Mouse (Mus musculus): ENCODE results near the gene Gm3486. TPM values are rescaled to one million over a fixed set of nuclear protein-coding genes. Genes with fewer than 3 reads are reported as not detected.
"Not testable (repeated sequence)": the region's sequence is repeated elsewhere in the genome, so short reads cannot be mapped to it uniquely, and the experiment has no call there.

Gene Gm3486
- total RNA-seq (2015) (not detected in 2 replicates), total RNA-seq (2017) (not detected in 2 replicates)

DNA sequence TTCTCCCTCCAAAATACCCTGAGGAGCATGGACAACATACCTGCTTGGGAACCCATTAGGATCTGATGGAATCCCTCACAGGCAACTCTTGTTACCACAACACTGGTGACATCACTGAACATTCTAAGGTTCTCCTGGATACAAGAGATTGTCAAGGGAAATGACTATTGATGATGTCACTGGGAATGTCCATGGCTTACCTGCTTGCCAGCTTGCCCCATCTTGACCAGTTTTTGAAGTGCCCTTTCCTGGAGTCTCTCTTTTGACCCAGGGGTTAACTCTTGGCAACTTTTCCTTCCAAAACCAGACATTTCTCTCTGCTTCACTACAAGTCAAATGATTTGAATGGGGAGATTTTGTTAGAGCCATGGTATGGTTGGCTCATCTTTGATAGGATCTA is at the start of gene Gm3486:
Gene Gm3486, minus strand, starts transcription at position 101 of the 400 bp plus-strand sequence.
- not testable (repeated sequence) for ATAC-seq (ENCODE audit: poor library complexity, severe bottlenecking)

DNA sequence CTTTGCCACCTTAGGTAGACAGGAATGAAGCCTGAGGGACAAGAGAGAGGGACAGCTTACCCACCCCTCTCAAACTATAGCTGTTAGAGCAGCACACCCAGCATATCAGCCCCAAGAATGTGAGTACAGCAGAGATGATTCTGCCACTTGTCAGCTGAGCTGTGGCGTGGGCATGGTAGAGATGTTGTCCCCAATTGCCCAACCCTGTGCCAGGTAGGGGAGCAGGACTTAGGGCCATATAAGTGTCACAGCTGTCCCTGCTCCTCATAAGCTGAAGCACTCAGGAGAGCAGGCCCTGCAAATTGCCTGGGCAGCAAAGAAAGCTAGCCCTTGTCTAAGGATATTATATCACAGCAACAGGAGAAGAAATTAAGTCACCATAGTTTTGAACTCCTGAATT is 35.4 kb upstream of the Gm3486 start:
- ATAC-seq (ENCODE audit: poor library complexity, severe bottlenecking), result not testable (repeated sequence)

DNA sequence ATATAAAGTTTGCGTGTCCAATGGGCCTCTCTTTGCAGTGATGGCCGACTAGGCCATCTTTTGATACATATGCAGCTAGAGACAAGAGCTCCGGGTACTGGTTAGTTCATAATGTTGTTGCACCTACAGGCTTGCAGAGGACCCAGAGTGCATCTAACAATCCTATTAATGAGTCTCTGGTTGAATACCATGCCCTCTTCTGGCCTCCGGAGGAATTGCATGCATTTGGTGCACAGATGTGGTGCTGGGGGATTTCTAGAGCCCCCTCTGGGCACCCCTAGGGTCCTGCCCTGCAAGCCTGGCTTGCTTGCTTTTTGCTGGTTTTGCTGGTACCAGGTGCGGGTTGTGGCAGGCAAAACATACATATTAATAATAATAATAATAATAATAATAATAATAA is 31.4 kb upstream of the Gm3486 start:
- not testable (repeated sequence) for ATAC-seq (ENCODE audit: poor library complexity, severe bottlenecking)

DNA sequence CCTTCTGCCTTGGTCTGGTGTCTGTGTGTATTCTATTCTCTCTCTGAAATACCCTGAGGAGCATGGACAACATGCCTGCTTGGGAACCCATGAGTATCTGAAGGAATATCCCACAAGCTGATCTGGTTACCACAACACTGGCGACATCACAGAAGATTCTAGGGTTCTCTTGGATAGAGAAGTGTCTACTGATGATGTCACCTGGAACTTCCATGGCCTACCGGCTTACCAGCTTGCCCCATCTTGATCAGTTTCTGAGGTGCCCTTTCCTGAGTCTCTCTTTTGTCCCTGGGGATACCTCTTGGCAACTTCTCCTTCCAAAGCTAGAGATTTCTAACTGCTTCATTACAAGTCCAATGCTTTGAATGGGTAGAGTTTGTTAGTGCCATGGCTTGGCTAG is 35.9 kb downstream of the Gm3486 start, which contains the start of gene Gm7954:
Gene Gm7954, minus strand, starts transcription at position 101 of the 400 bp plus-strand sequence.
- ATAC-seq (ENCODE audit: poor library complexity, severe bottlenecking), result not testable (repeated sequence)

Other genes starting within 250 kb of the Gm3486 start
- 0.20 TPM in 1 of 2 replicates, not detected in the other for gene Gm2832, start 210.7 kb downstream of the Gm3486 start, total RNA-seq (2015)
- gene Gm2832, start 210.7 kb downstream of the Gm3486 start, total RNA-seq (2017), result not detected in 2 replicates
- gene Gm5798, start 140.9 kb downstream of the Gm3486 start, total RNA-seq (2015), result not detected in 2 replicates
- gene Gm5798, start 140.9 kb downstream of the Gm3486 start, total RNA-seq (2017), result not detected in 2 replicates
- not detected in 2 replicates for gene Gm7945, start 103.1 kb downstream of the Gm3486 start, total RNA-seq (2015)
- not detected in 2 replicates for gene Gm7945, start 103.1 kb downstream of the Gm3486 start, total RNA-seq (2017)
- gene Gm6482, start 81.2 kb downstream of the Gm3486 start, total RNA-seq (2015), result not detected in 2 replicates
- gene Gm6482, start 81.2 kb downstream of the Gm3486 start, total RNA-seq (2017), result not detected in 2 replicates
- not detected in 2 replicates for gene Gm7954, start 36.0 kb downstream of the Gm3486 start, total RNA-seq (2015)
- gene Gm7954, start 36.0 kb downstream of the Gm3486 start, total RNA-seq (2017), result not detected in 2 replicates
- not detected in 2 replicates for gene Gm7970, start 66.1 kb upstream of the Gm3486 start, total RNA-seq (2015)
- not detected in 2 replicates for gene Gm7970, start 66.1 kb upstream of the Gm3486 start, total RNA-seq (2017)
- gene 1700049E17Rik2, start 83.7 kb upstream of the Gm3486 start, total RNA-seq (2015), result not detected in 2 replicates
- not detected in 2 replicates for gene 1700049E17Rik2, start 83.7 kb upstream of the Gm3486 start, total RNA-seq (2017)
- gene Gm3072, start 135.1 kb upstream of the Gm3486 start, total RNA-seq (2015), result not detected in 2 replicates
- gene Gm3072, start 135.1 kb upstream of the Gm3486 start, total RNA-seq (2017), result not detected in 2 replicates
- not detected in 2 replicates for gene Gm3676, start 157.0 kb upstream of the Gm3486 start, total RNA-seq (2015)
- gene Gm3676, start 157.0 kb upstream of the Gm3486 start, total RNA-seq (2017), result not detected in 2 replicates
- not detected in 2 replicates for gene Gm8068, start 212.4 kb upstream of the Gm3486 start, total RNA-seq (2015)
- not detected in 2 replicates for gene Gm8068, start 212.4 kb upstream of the Gm3486 start, total RNA-seq (2017)